In genomic region chr10:24332799-24333198, GRCm38 (mm10) we compare ENCODE assay signal across 10 mouse cellular contexts.
A peak's percentile ranks its signal among the peaks of the same experiment; 100 is the strongest.
DNase-seq lines count a peak whose midpoint lies in the region; ATAC-seq and TF ChIP-seq lines count a peak whose summit lies in the region.
"Had no signal": no experiment of that assay in that cellular context is flagged by ENCODE, and none has a peak within 500 bp of the region (broad histone marks: within the 10 kb centered on the region; RNA-seq: fewer than 3 reads in every experiment).

No protein-coding gene starts in this region.

- TF ChIP-seq EP300 in MEL (IDR thresholded peaks at IDR 0.05; ENCODE audit: low read depth in 1 of 2, low read length in 2 of 2), result no peak

- no peaks in the 10 kb centered on the region for H3K9me3 ChIP-seq in intestine, postnatal 0 days (ENCODE audit: control insufficient read depth)
- H3K9me3 ChIP-seq in intestine, embryonic 16.5 days (ENCODE audit: control insufficient read depth, low read length), result no peaks in the 10 kb centered on the region
- H3K9me3 ChIP-seq in MEL (replicated peaks; ENCODE audit: insufficient read depth, low read length), result no peaks in the 10 kb centered on the region
- H3K9me3 ChIP-seq: limb, embryonic 12.5 days had no signal

- TF ChIP-seq RAD21 in MEL (IDR thresholded peaks at IDR 0.05; ENCODE audit: low read depth, low read length), result peak; percentile 53

- no peak for TF ChIP-seq POLR2A in MEL (IDR thresholded peaks at IDR 0.05; ENCODE audit: control insufficient read depth in 1 of 2, insufficient read depth in 1 of 2, low read depth in 1 of 2, low read length in 2 of 2, poor library complexity in 1 of 2)

- peak; percentile 12 for DNase-seq in lung, postnatal 10 days
- no peak for DNase-seq in lung, postnatal 36 days
- DNase-seq in MEL (ENCODE audit: low read depth, low spot score), result peak; percentile 15
- DNase-seq in right cerebral cortex, postnatal 10 days (ENCODE audit: low spot score in 2 of 2), result no peak
- DNase-seq in ovary, adult 18-20 months (ENCODE audit: low spot score), result no peak
- DNase-seq: adrenal gland, postnatal 36 days; midbrain, embryonic 14.5 days had no signal

- H3K79me2 ChIP-seq in MEL (ENCODE audit: control insufficient read depth, insufficient read depth, low read length, poor library complexity), result no peaks in the 10 kb centered on the region

- peak; percentile 60 for TF ChIP-seq CTCF in intestine, postnatal 0 days (IDR thresholded peaks at IDR 0.05; ENCODE audit: low read depth)
- peak in 2 of 3 experiments; percentile 14 to 53; a peak in 4 of 6 replicates for TF ChIP-seq CTCF in MEL (IDR thresholded peaks at IDR 0.05 in 2 of 3, conservative IDR thresholded peaks at IDR 0.05 in 1 of 3; ENCODE audit: control insufficient read depth in 1 of 3, insufficient read depth in 1 of 3, low read depth in 2 of 3, low read length in 3 of 3, poor library complexity in 1 of 3, severe bottlenecking in 1 of 3)

- H3K36me3 ChIP-seq in intestine, postnatal 0 days (ENCODE audit: control insufficient read depth, insufficient read depth), result no peaks in the 10 kb centered on the region
- H3K36me3 ChIP-seq in intestine, embryonic 16.5 days (ENCODE audit: control insufficient read depth, insufficient read depth, low read length), result no peaks in the 10 kb centered on the region
- H3K36me3 ChIP-seq in MEL (ENCODE audit: control insufficient read depth in 1 of 2, insufficient read depth in 2 of 2, low read length in 2 of 2), result no peaks in the 10 kb centered on the region
- H3K36me3 ChIP-seq: limb, embryonic 12.5 days had no signal

- no peak overlapping the region for H3K4me3 ChIP-seq in intestine, postnatal 0 days (ENCODE audit: low read depth, low read length)
- H3K4me3 ChIP-seq in intestine, embryonic 16.5 days (ENCODE audit: low read length), result no peak overlapping the region
- no peak overlapping the region for H3K4me3 ChIP-seq in MEL (ENCODE audit: control insufficient read depth in 1 of 2, insufficient read depth in 1 of 2, low read depth in 2 of 2, low read length in 2 of 2)
- H3K4me3 ChIP-seq: limb, embryonic 12.5 days had no signal

- no peaks in the 10 kb centered on the region for H3K4me1 ChIP-seq in intestine, postnatal 0 days (replicated peaks; ENCODE audit: control insufficient read depth, insufficient read depth, low read length)
- H3K4me1 ChIP-seq in intestine, embryonic 16.5 days (ENCODE audit: control insufficient read depth, insufficient read depth, low read length), result no peaks in the 10 kb centered on the region
- H3K4me1 ChIP-seq in MEL (ENCODE audit: control insufficient read depth in 1 of 2, insufficient read depth in 2 of 2, low read length in 2 of 2), result no peaks in the 10 kb centered on the region
- H3K4me1 ChIP-seq: limb, embryonic 12.5 days had no signal

- WGBS in intestine, postnatal 0 days, result 73% methylated on average over 3 of the region's 3 CpGs
- 53% methylated on average over 3 of the region's 3 CpGs for WGBS in intestine, embryonic 16.5 days

- no peak overlapping the region for H3K27ac ChIP-seq in intestine, postnatal 0 days (ENCODE audit: low read depth, low read length)
- no peak overlapping the region for H3K27ac ChIP-seq in intestine, embryonic 16.5 days (ENCODE audit: low read length)
- no peak overlapping the region for H3K27ac ChIP-seq in MEL (ENCODE audit: control insufficient read depth, low read depth, low read length)
- H3K27ac ChIP-seq: limb, embryonic 12.5 days had no signal

- H3K9ac ChIP-seq in intestine, postnatal 0 days (ENCODE audit: low read depth, low read length), result no peak overlapping the region
- H3K9ac ChIP-seq in intestine, embryonic 16.5 days (ENCODE audit: low read depth, low read length), result no peak overlapping the region
- H3K9ac ChIP-seq in MEL (ENCODE audit: control insufficient read depth, low read depth, low read length, poor library complexity, severe bottlenecking), result no peak overlapping the region
- H3K9ac ChIP-seq: limb, embryonic 12.5 days had no signal

- no peak for ATAC-seq in intestine, postnatal 0 days
- ATAC-seq in intestine, embryonic 16.5 days, result no peak

- no peak overlapping the region for H3K4me2 ChIP-seq in intestine, postnatal 0 days (replicated peaks; ENCODE audit: low read depth)
- no peak overlapping the region for H3K4me2 ChIP-seq in intestine, embryonic 16.5 days (ENCODE audit: low read depth, low read length)
- H3K4me2 ChIP-seq: limb, embryonic 12.5 days had no signal

- H3K27me3 ChIP-seq in intestine, postnatal 0 days (replicated peaks; ENCODE audit: control insufficient read depth, insufficient read depth, low read length), result no peaks in the 10 kb centered on the region
- no peaks in the 10 kb centered on the region for H3K27me3 ChIP-seq in intestine, embryonic 16.5 days (replicated peaks; ENCODE audit: control insufficient read depth, insufficient read depth, low read length)
- no peaks in the 10 kb centered on the region for H3K27me3 ChIP-seq in MEL (ENCODE audit: control insufficient read depth in 1 of 2, insufficient read depth in 2 of 2, low read length in 2 of 2)
- H3K27me3 ChIP-seq: limb, embryonic 12.5 days had no signal

TF ChIP-seq in MEL, 35 proteins besides CTCF, POLR2A, EP300 and RAD21:
- TF ChIP-seq TAL1 (IDR thresholded peaks at IDR 0.05; ENCODE audit: low read length) (no peak), SMC3 (IDR thresholded peaks at IDR 0.05; ENCODE audit: low read depth, low read length) (peak; percentile 43), POLR2AphosphoS2 (IDR thresholded peaks at IDR 0.05; ENCODE audit: low read length) (no peak)

Comparison
In these comparisons a context has a peak if more than half of its experiments do, and no peak if none do; other contexts are left out.
1. DNase-seq: peak in lung, postnatal 10 days (single experiment) and MEL (single experiment); none in lung, postnatal 36 days (single experiment), right cerebral cortex, postnatal 10 days (0 of 2) and ovary, adult 18-20 months (single experiment).